In the genomic region with DNA sequence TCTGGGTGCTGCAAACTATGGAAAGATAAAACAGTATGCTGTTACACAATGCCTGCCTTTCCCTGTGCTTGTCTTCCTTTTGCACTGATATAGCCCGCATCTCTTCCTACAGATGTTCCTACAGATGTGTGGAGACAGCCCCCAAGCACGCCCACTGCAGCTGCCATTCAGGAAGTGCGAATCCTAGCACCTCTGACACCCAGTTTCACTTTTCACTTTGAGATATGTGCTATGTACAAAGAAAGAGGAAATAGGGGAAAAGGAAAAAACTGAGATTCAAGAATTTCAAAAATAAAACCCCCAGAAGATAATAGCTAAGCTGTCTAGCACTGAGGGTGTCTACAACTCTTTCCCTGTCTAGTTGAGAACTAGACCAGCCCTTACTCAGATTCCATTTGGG, we compare ENCODE assay signal across 31 mouse cellular contexts. TPM values are rescaled to one million over a fixed set of nuclear protein-coding genes. Genes with fewer than 3 reads are reported as not detected.
DNase-seq lines count a peak whose midpoint lies in the region; TF ChIP-seq lines count a peak whose summit lies in the region.
"Had no signal": no experiment of that assay in that cellular context is flagged by ENCODE, and none has a peak within 500 bp of the region (broad histone marks: within the 10 kb centered on the region; RNA-seq: fewer than 3 reads in every experiment).

No protein-coding gene starts in this region.

- no peaks in the 10 kb centered on the region for H3K36me3 ChIP-seq in MEL (ENCODE audit: control insufficient read depth in 1 of 2, insufficient read depth in 2 of 2, low read length in 2 of 2)
- H3K36me3 ChIP-seq in megakaryocyte, embryonic 14.5 days (replicated peaks; ENCODE audit: low read length): no peaks in the 10 kb centered on the region
- H3K36me3 ChIP-seq: forebrain, embryonic 10.5 days; G1E; heart, embryonic 10.5 days; hindbrain, embryonic 12.5 days; hindbrain, embryonic 15.5 days had no signal

- H3K9me3 ChIP-seq in MEL (replicated peaks; ENCODE audit: insufficient read depth, low read length): no peaks in the 10 kb centered on the region
- H3K9me3 ChIP-seq in megakaryocyte, embryonic 14.5 days: 0 out of 2 replicates have a peak, but pooled peaks cover 2% of the 10 kb centered on the region
- H3K9me3 ChIP-seq: forebrain, embryonic 10.5 days; forebrain, embryonic 13.5 days; heart, embryonic 10.5 days; hindbrain, embryonic 12.5 days; hindbrain, embryonic 15.5 days had no signal

- no peak overlapping the region for H3K4me3 ChIP-seq in MEL (ENCODE audit: control insufficient read depth in 1 of 2, insufficient read depth in 1 of 2, low read depth in 2 of 2, low read length in 2 of 2)
- peak overlapping the region; percentile 23 for H3K4me3 ChIP-seq in megakaryocyte, embryonic 14.5 days (replicated peaks)
- H3K4me3 ChIP-seq: forebrain, embryonic 10.5 days; forebrain, embryonic 13.5 days; heart, adult 2 months; heart, embryonic 10.5 days; hindbrain, embryonic 12.5 days; hindbrain, embryonic 15.5 days had no signal

- H3K27me3 ChIP-seq in MEL (ENCODE audit: control insufficient read depth in 1 of 2, insufficient read depth in 2 of 2, low read length in 2 of 2): no peaks in the 10 kb centered on the region
- no peaks in the 10 kb centered on the region for H3K27me3 ChIP-seq in megakaryocyte, embryonic 14.5 days (replicated peaks)
- H3K27me3 ChIP-seq: forebrain, embryonic 13.5 days; hindbrain, embryonic 12.5 days; hindbrain, embryonic 15.5 days had no signal

- DNase-seq in left cerebral cortex, adult 9 months (ENCODE audit: low spot score in 2 of 2): peak; percentile 3 to 5
- DNase-seq in left cerebral cortex, postnatal 10 days (ENCODE audit: extremely low spot score in 1 of 2, low spot score in 2 of 2): no peak
- no peak for DNase-seq in MEL (ENCODE audit: low read depth, low spot score)
- DNase-seq in thymus, postnatal 4 days: no peak
- no peak for DNase-seq in spleen, adult 18-20 months
- DNase-seq: adrenal gland, adult 2 months; adrenal gland, postnatal 14 days; cerebellum, adult 11-12 months; cerebellum, adult 8-10 months; cerebellum, postnatal 10 days; gastrocnemius, postnatal 25 days; heart, adult 2 months had no signal

- TF ChIP-seq RAD21 in MEL (IDR thresholded peaks at IDR 0.05; ENCODE audit: low read depth, low read length): no peak

- no peak overlapping the region for H3K27ac ChIP-seq in MEL (ENCODE audit: control insufficient read depth, low read depth, low read length)
- H3K27ac ChIP-seq: forebrain, embryonic 10.5 days; forebrain, embryonic 13.5 days; heart, adult 2 months; heart, embryonic 10.5 days; hindbrain, embryonic 12.5 days; hindbrain, embryonic 15.5 days had no signal

- no peak for TF ChIP-seq CTCF in MEL (IDR thresholded peaks at IDR 0.05 in 2 of 3, conservative IDR thresholded peaks at IDR 0.05 in 1 of 3; ENCODE audit: control insufficient read depth in 1 of 3, insufficient read depth in 1 of 3, low read depth in 2 of 3, low read length in 3 of 3, poor library complexity in 1 of 3, severe bottlenecking in 1 of 3)

- no peak overlapping the region for H3K9ac ChIP-seq in MEL (ENCODE audit: control insufficient read depth, low read depth, low read length, poor library complexity, severe bottlenecking)
- H3K9ac ChIP-seq: forebrain, embryonic 13.5 days; hindbrain, embryonic 12.5 days; hindbrain, embryonic 15.5 days had no signal

- TF ChIP-seq EP300 in MEL (IDR thresholded peaks at IDR 0.05; ENCODE audit: low read depth in 1 of 2, low read length in 2 of 2): no peak

- H3K4me1 ChIP-seq in MEL (ENCODE audit: control insufficient read depth in 1 of 2, insufficient read depth in 2 of 2, low read length in 2 of 2): no peaks in the 10 kb centered on the region; a peak in 2 of 4 replicates
- no peaks in the 10 kb centered on the region for H3K4me1 ChIP-seq in megakaryocyte, embryonic 14.5 days
- H3K4me1 ChIP-seq: forebrain, embryonic 10.5 days; forebrain, embryonic 13.5 days; heart, embryonic 10.5 days; hindbrain, embryonic 12.5 days; hindbrain, embryonic 15.5 days had no signal

- TF ChIP-seq POLR2A in MEL (IDR thresholded peaks at IDR 0.05; ENCODE audit: control insufficient read depth in 1 of 2, insufficient read depth in 1 of 2, low read depth in 1 of 2, low read length in 2 of 2, poor library complexity in 1 of 2): no peak

- H3K79me2 ChIP-seq in MEL (ENCODE audit: control insufficient read depth, insufficient read depth, low read length, poor library complexity): no peaks in the 10 kb centered on the region

- intact Hi-C loops in left cerebral cortex, postnatal 10 days (cut with DNase I): no loop called here

TF ChIP-seq in MEL, 35 proteins besides CTCF, POLR2A, EP300 and RAD21:
- TF ChIP-seq USF1 (IDR thresholded peaks at IDR 0.05; ENCODE audit: low read depth, low read length) (no peak), TCF12 (IDR thresholded peaks at IDR 0.05; ENCODE audit: low read depth, low read length) (0 out of 2 replicates have a peak, but pooled peaks have one; percentile 10)

RNA-seq across cellular contexts. Expression of gene 1700080E11Rik, which starts 41.8 kb away (rescaled TPM):
- total RNA-seq in left cerebral cortex, postnatal 10 days (2021): not detected
- total RNA-seq in MEL (2012; rRNA removed): not detected in 2 replicates
- not detected for polyA plus RNA-seq in MEL (2012; ENCODE audit: insufficient read depth in 1 of 2, insufficient read length in 2 of 2, low read depth in 1 of 2, low replicate concordance in 2 of 2, missing spikeins in 1 of 2)
- polyA plus RNA-seq in megakaryocyte, embryonic 14.5 days (2012; ENCODE audit: insufficient read depth, low replicate concordance): not detected in 2 replicates
- total RNA-seq: adrenal gland, adult 2 months; adrenal gland, postnatal 14 days; adrenal gland, postnatal 4 days; G1E; gastrocnemius, adult 8-10 months; gastrocnemius, postnatal 25 days; heart, adult 2 months; heart, postnatal 25 days; hematopoietic stem cell, adult 5-6 weeks had no signal
- polyA plus RNA-seq: adrenal gland, adult 2 months; brain, embryonic 14.5 days; embryonic facial prominence, embryonic 11.5 days; embryonic facial prominence, embryonic 14.5 days; forebrain, embryonic 10.5 days; forebrain, embryonic 13.5 days; forebrain, embryonic 16.5 days; frontal cortex, adult 2 months; G1E; heart, adult 2 months; heart, embryonic 10.5 days; heart, embryonic 14.5 days; heart, postnatal 0 days; hindbrain, embryonic 12.5 days; hindbrain, embryonic 15.5 days; intestine, embryonic 14.5 days had no signal

RNA-seq across cellular contexts. Expression of gene Nudt16, which starts 55.1 kb away (rescaled TPM):
- total RNA-seq in left cerebral cortex, postnatal 10 days (2021): 10 to 100 TPM; 16.4 to 18.0 TPM
- total RNA-seq in MEL (2012; rRNA removed): 3.4 and 4.1 TPM in 2 replicates
- polyA plus RNA-seq in MEL (2012; ENCODE audit: insufficient read depth in 1 of 2, insufficient read length in 2 of 2, low read depth in 1 of 2, low replicate concordance in 2 of 2, missing spikeins in 1 of 2): 1 to 10 TPM in 1 of 2 experiments, not detected in 1; 8.2 TPM
- 27.1 and 46.8 TPM in 2 replicates for polyA plus RNA-seq in megakaryocyte, embryonic 14.5 days (2012; ENCODE audit: insufficient read depth, low replicate concordance)

Comparison
In these comparisons a context has a peak if more than half of its experiments do, and no peak if none do; other contexts are left out.
1. DNase-seq: peak in left cerebral cortex, adult 9 months (2 of 2); none in left cerebral cortex, postnatal 10 days (0 of 2), MEL (single experiment), thymus, postnatal 4 days (single experiment) and spleen, adult 18-20 months (0 of 2).